Mouse (Mus musculus): ENCODE data around the gene Isg20.

Isg20 gene

DNA sequence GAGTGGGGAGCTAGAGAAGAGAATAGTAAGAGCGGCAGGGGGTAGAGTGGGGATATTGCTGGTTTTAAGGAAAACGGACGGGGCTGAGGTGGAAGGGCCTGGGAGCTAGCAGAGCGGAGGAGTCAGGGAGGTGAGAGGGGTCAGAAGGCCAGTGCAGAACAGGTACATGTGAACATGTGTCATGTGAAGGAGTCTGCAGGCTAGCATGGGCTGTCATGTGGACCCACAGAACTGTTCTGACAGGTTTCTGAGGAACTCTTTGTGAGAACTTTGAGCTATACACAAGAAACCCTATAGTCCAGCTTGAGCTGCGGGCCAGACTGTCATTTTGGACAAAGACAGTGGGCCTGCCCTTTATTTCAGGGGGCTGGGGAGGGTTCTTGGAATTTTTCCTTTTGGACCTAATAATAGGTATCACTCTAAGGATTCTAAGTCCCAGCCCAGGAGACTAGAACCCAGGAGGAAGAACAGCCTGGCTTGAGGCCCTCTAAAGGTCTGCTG is at the start of gene Isg20:
Gene Isg20, plus strand, starts transcription at position 451 of the 501 bp plus-strand sequence.
- DNase-seq (ENCODE audit: low spot score in 2 of 2), result no peak

DNA sequence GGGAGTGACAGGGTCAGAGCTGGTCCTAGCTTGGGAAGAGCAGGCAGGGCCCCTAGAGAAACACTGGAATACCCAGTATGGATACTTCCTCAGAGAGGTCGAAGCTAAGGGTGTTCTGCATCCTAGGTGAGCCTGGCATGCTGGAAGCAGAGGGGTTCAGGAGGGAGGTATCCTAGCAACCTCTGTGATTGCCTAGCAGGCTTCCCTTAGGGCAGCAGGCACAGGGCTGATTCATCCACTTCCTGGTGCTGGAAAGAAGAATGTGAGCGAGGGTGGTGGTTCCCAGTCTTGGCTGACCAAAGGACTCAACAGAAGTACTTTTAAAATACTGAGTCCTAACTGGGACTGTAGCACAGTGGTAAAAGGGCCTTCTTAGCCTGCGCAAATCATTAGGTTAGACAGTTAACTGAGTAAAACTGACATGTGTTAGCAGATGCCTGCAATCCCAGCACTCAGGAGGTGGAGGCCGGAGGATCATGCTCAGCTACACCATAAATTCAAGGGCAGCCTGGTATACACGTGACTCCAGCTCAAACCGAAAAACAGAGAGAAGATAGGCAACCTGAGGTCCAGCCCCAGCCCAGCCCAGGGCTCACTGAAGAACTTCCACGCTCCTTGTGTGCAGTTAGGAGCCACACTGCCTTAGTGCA is 49.3 kb upstream of the Isg20 start:
- no peak for DNase-seq (ENCODE audit: low spot score in 2 of 2)

DNA sequence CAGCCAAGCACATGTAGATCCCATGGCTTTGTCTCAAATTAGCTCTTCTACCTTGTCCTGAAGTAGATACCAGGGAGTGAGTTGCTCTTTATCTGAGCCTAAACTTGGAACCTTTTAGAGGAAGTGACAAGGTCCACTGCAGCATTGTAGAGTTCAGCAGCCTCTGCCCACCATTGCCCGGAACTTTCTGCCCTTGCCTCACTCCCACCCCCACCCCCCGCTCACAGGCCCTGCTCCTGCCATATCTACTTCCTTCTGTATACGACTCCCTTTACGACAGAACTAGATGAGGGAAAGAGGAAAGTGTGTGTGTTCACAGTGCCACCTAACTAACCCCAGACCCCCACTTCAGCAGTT is 48.8 kb upstream of the Isg20 start:
- no peak for DNase-seq (ENCODE audit: low spot score in 2 of 2)

DNA sequence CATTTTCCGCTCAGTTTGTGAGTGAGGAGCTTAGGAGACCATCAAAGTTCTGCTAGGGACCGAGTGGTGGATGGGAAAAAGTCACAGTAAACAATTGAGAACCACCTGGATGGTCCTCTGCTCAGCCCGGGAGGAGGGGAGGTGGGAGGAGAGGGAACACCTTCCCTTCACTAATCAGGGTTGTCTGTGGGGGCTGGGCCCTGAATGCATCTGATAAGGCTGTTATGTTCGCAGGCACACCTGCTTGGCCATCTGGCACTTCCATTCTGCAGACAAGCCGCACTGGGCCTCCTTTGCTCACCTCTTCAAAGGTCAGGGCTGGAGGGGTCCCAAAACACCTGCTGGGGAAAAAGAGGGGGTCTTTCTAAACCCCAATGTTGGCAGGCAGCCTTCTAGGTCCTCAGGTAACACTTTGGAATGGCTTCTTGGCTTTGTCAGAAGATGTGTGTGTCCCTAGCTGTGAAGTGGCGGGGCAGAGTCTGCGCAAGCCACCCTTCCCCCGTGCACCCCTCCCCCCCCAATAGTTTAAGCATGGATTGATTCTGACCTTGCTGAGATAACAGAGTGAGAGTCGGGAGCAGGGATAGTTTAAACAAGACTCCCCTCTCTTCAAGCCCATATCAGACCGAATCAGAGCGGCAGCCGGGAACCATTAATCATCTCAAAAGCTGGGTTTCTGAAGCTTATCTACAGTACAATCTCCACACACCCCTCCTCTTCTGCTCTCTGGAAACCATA is 47.8 kb upstream of the Isg20 start:
- no peak for DNase-seq (ENCODE audit: low spot score in 2 of 2)

DNA sequence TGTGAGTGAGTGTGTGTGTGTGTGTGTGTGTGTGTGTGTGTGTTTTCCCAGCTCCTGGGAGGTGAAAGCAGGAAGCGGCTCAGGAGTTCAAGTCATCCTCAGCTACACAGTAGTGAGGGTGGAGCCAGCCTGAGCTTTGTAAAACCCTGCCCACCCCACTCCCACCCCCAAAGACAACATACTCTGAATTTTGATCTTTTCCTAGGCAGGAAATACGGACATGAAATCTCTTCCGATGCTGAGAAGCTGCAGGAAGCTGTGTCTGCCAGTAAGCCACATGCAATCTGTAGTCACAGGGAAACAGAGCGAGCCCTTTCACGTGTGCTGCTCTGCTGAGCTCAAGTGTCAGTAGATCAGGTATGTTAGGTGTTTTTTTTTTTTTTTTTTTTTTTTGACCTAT is 44.5 kb upstream of the Isg20 start:
- no peak for DNase-seq (ENCODE audit: low spot score in 2 of 2)

DNA sequence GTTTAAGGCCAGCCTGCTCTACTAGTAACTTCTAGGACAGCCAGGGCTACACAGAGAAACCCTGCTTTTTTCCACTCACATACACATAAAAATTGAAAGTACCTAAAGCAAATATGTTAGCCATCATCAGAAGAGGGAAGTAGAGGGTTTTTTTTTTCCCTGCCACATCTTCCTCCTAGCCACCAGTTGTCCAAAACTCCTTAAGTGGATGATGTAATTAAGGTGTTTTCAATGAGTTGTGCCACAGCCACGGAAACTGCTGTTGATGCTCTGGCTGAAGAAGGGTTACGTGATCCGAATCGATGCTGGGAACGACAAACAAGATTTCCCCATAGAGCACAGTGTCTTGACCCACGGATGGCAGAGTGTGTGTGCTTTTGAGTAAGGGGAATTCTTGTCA is 40.9 kb upstream of the Isg20 start:
- no peak for DNase-seq (ENCODE audit: low spot score in 2 of 2)

DNA sequence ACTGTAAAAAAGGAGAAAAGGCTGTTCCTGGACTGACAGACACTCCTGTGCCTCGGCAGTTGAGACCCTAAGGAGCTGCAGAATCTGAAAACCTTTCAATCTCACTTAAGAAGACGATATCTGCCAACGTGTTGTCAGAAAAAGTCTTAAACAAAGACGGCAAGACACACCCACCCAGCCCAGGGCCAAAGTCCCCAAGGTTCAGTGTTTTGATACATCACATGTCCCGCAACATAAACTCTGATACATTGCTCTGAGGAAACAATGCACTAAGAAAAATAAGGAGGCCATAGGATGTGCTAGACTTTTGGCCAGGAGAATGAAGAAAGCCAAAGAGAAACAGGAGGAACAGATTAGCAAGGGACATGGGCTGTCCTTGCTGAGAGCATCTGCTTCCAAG is 40.4 kb upstream of the Isg20 start:
- no peak for DNase-seq (ENCODE audit: low spot score in 2 of 2)

DNA sequence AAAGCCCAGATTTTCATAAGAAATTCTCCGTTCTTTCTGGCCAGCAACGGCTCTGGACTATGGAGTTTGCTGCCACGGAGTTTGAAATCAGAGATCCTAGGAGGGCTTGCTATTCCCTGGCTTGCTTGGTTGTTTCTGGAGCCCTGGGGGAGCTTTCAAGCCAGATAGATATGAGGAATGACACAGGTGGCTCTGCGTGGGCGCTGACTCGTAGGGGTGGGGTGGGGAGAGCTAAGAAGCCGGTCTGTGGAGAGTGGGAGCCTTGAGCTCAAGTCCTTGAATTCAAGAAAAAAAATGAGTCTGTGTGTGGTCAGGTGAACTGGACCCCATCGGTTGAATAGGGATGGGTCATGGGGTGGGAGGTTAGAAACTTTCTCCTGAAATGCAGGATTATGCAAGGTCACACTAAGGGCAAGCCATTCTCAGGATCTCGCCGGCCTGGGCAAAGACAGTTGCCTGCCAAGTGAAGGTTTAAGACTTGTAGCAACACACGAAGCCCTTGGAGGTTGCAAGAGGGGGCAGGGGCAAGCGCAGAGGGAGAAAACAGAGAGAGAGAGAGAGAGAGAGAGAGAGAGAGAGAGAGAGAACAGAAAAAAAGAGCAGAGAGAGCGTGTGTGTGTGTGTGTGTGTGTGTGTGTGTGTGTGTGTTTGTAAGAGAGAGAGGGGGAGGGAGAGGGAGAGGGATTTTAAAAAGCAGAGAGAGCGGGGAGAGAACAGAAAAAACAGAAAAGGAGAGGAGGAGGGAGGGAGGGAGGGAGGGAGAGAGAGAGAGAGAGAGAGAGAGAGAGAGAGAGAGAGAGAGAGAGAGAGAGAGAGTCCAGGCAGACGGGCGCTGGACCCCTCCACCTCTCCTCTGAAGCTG is 31.4 kb upstream of the Isg20 start:
- DNase-seq (ENCODE audit: low spot score in 2 of 2), result peak in 1 of 2 experiments; percentile 11

DNA sequence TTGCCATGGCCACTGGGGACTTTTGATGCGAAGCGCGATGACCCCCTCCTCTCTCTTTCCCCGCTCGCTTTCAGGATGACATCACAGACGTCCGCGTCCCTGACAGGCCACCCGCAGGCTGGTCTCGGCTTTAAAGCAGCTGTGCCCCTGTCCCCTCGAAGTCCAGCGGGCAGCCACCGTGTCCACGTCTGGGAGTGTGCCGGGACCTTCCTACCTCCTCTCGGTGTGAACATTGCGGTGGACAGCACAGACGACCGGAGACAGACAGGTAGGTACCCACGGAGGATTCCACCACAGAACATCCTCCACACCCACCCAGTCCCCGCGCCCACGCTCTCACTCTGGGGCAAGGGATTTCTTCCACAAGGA is 30.8 kb upstream of the Isg20 start:
- DNase-seq (ENCODE audit: low spot score in 2 of 2), result peak; percentile 60 to 67

DNA sequence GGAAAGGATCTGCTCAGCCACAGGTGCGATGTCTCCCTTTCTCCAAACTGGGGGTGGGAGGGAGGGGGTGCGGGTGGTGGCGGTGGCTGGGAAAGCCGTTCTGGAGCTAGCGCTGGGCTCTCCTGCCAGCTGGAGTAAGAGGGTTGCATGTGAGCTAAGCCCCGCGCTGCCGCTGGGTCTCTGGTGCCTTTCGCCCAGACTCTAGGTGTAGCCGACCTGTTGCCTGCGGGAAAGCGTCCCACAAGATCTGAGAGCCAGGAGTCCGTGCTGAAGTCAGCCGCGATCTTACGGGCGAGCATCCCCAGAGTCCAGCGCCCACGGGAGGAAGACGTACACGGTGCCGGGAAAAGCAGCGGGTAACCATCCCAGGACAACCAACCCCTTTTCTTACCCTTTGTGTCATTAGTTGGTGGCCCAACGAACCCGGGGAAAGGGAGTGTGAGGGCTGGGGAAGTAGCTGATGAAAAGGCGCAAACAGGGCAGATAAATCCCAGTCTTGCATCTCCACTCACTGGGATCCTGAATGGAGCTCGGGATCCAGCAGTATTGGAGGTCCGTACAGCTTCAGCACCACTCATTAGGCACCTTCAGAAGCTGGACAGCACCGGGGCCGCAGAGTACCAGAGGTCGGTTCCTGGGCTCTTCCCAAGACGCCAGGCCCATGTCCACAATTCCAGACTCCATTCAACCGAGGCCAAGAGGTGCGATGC is 30.1 kb upstream of the Isg20 start:
- DNase-seq (ENCODE audit: low spot score in 2 of 2), result peak in 1 of 2 experiments; percentile 22

DNA sequence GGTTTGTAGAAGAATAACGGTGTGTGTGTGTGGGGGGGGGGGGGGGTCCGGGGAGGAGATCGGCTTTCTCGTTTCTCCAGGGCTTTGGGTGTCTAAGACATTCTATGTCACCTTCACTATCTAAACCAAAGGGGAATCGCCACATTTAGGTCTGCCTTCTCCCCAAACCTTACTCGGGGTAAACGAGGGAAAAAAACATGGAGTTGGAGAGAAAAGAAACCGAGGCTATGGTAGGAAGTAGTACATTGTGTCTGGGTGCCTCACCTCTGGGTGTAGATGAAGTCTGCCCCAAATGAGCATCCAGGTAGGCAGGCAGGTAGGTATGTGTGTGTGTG is 29.5 kb upstream of the Isg20 start:
- peak in 1 of 2 experiments; percentile 7 for DNase-seq (ENCODE audit: low spot score in 2 of 2)

DNA sequence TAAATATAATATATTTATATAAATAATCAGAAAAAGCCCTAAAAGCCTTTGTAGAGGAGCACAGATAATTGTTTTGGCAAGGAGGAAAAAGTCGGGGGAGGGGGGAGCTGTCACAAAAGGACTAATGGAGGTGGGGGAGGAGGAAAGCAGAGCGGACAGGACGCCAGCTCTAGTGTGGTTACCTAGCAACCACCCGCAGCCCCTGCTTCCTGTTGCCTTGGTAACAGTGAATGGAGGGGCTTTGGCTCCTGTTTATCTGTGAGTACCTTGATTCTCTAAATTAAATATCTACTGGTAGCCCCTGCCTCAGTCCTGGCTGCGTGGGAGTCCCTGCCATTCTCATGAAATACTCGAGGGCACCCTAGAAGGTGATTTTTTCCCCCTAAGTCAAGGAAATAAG is 29.1 kb upstream of the Isg20 start:
- DNase-seq (ENCODE audit: low spot score in 2 of 2), result peak in 1 of 2 experiments; percentile 47

DNA sequence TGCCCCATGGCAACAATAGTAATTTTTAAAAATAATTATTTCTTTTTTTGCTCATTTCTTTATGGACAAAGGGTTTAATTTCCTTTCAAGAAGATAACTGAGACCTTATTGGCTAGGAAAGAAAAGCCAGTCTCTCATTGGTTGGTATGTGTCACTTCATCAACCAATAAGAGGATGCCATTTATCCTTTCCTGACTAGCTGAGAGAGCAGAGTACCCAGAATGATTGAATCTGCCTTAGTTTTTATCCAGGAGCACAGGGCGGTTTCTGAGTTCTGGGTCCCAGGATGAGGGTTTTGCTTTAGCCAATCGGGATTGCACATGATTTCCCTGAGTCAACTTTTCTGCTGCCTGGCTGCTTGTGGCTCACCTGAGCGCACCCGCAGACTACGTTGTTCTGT is 27.8 kb upstream of the Isg20 start:
- DNase-seq (ENCODE audit: low spot score in 2 of 2), result peak in 1 of 2 experiments; percentile 9

DNA sequence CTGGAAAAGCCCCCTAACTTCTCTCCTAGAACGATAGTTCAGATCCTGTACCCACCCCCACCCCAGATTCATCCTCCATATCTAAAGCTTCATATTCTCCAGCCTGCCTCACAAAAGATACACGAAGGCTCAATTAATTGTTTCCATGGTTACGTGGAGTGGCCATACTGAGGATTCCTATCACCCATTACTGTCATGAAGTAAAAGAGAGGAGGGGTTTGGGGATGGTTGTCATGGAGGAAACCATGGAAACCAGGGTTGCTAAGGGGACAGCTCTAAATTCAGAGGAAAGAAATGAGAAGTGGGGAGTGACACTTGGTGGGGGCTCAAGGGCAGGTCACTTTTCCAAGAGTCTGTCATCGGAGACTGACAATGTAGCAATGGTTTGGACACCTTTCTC is 26.7 kb upstream of the Isg20 start:
- no peak for DNase-seq (ENCODE audit: low spot score in 2 of 2)

DNA sequence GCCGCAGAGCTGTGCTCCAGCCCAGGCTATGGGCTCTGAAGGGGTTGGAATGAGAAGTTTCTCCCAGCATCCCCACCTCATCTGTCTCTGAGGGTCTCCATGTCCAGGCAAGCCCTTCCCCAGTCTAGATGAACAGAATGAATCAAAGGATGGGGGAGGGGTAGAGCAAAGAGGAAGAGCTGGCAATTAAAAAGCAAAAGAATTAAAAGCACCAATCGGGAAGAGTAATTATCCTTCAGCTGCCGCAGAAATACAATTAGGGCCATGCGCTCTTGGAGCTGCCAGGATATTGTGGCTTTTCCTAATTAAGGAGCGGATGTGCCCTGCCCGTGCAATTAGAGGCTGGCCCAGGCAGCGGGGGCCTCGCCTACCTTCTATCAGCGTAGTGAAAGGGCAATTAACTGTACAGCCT is 25.8 kb upstream of the Isg20 start:
- DNase-seq (ENCODE audit: low spot score in 2 of 2), result no peak

DNA sequence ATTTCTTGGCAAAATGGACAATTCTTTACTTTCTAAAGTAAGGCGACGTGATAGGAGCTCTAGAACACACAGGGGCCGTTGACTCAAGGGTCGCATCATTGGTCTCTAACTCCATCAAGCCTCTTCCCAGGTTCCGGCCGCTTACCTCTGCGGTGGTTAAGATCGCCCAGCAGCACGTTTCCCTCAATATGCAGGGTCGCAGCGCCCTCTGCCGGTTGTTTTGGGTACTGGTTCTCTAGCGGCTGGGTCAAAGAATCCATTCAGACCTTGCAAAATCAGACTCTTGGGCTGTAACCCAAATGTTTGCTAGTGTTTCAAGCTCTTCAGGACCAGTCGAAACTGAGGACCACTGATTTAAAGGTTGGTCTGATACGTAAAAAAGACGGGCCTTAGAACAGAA is 22.6 kb upstream of the Isg20 start:
- peak; percentile 87 to 94 for DNase-seq (ENCODE audit: low spot score in 2 of 2)

DNA sequence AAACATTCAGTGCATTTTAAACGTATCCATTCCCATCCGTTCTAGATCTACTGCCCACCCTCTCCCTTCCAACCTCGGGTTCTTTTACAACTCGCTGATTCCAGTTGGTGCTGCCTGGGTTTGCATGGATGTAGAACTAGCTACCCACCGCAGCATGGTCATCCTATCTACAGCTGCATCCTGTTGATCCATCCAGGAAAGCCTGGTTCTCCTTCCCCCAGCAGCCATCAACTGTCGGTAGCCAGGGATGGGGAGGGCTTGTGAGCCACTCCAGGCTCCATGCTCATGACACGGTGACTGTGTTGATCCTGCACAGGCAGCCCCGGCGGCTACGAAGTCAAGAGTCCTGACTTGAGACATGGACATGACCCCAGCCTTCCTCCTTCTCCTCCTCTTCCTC is 19.3 kb upstream of the Isg20 start:
- DNase-seq (ENCODE audit: low spot score in 2 of 2), result no peak

DNA sequence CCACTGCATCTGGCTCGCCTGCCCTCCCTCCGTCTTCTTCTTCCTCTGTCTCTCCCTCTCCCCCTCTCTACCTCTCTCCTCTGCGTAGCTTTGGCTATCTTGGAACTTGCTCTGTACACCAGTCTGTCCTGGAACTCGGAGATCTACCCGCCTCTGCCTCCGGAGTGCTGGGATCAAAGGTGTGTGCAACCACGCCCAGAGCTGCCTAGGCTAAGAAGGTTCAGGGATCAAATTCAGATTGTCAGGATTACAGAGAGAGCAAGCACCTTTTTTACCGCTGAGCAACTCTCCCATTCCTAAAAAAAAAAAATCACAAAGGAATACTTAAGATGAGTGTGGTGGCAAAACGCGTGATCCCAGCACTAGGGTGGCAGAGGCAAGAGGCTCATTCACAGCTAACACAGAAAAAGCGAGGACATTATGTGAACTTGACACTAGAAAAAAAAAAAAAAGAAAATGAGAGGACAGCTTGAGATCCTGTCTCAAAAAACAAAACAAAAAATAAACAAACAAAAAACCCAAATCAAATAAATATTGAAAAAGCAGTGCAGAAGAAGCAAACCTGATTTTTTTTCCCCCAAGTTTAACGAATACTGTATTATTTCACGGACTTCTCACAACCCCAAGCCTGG is 18.1 kb upstream of the Isg20 start:
- no peak for DNase-seq (ENCODE audit: low spot score in 2 of 2)

DNA sequence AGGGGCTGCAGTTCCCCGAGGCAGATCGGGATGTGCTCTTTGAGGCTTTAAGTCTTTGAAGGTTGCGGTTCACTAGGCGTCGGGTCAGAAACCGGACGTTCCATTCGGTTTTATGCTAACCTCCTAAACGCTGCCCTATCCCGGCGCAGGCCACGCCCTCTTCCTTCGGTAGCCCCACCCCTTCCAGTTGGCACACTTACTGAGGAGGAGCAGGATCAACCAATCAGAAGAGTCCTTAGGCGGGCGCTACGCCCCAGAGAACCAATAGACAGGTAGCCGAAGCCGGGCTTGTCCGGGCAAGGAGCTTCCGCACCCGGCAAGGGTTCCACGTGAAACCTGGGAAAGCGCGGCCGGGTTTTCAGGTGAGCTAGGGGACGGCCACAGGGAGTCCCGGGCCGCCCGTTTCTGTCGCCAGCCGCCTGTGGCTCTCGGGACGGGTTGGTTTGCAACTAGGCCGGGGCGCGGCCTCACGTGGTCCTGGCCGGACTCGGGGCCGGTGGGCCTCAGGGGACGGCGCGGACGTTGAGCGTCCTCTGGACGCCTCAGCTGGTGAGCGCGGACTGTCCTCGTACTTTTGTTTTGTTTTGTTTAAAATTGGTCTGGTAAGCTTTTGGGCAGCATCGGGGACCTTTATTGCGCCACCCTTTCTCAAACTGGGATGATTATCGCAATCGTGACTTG is 17.4 kb upstream of the Isg20 start, which contains the start of gene Aen:
Gene Aen, plus strand, starts transcription at position 202 of the 681 bp plus-strand sequence.
- peak; percentile 94 to 97 for DNase-seq (ENCODE audit: low spot score in 2 of 2)

DNA sequence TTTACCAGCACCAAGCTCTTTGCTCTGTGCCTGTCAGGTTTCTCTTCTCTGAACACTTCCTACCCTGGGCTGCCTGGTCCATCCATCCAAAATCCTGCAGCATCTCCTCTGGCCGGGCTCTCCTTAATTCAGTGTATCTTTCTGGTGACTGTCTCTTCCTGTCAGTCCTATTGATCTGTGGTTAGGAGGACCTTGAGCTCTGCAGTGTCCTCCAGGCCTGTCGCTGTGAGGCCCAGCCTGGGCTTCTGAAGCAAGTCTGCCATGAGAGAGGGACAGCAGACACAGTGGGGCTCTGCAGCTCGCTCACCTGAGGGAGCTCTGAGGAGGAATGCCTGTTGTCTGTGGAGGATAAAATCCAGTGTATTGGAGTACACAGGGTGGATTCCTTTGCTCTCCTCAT is 15.7 kb upstream of the Isg20 start:
- no peak for DNase-seq (ENCODE audit: low spot score in 2 of 2)
